Mouse (Mus musculus): ENCODE results near the gene Rufy3. TPM values are rescaled to one million over a fixed set of nuclear protein-coding genes. Genes with fewer than 3 reads are reported as not detected.
A peak's percentile ranks its signal among the peaks of the same experiment; 100 is the strongest.

Rufy3 gene
- polyA plus RNA-seq, 1 experiment: 5.1 TPM

GRCm38 (mm10) chr5:88588481-88588880, 23.6 kb downstream of the Rufy3 start:
- H3K4me3 ChIP-seq (ENCODE audit: insufficient read depth, low read depth, low read length): no peak overlapping the region
- H3K27ac ChIP-seq (replicated peaks; ENCODE audit: low read depth, low read length): no peak overlapping the region

GRCm38 (mm10) chr5:88593421-88594172, 28.8 kb downstream of the Rufy3 start:
- Histone ChIP-seq H3K4me1 (ENCODE audit: control insufficient read depth, insufficient read depth, insufficient read length, low read length) (no peaks in the 10 kb centered on the region; the same call in 1 of the 2 replicates), H3K4me3 (ENCODE audit: insufficient read depth, low read depth, low read length) (no peak overlapping the region), H3K27ac (replicated peaks; ENCODE audit: low read depth, low read length) (0 out of 2 replicates have a peak overlapping the region, but pooled peaks have one; percentile 4)

More at GRCm38 (mm10) chr5:88588481-88588880, 23.6 kb downstream of the Rufy3 start:
- H3K4me1 ChIP-seq (ENCODE audit: control insufficient read depth, insufficient read depth, insufficient read length, low read length): peaks cover 7% of the 10 kb centered on the region; the same call in 1 of the 2 replicates

DNA sequence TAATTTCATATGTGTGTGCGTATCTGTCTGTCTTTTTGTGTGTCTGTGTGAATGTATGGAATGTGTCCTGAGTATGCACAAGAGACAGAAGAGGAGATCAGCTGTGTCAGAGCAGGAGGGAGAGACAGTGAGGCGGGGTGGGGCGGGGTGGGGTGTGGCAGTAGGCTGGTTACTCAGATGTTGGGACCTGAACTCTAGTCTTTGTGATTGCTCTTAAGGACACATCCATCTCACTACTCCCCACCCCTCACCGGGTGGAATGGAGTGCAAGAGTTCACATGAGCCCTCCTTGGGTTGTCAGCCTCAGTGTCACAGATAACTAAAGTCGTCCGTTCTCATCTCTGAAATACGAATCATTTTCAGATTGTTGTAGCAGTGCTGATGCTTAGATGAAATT, 29.3 kb downstream of the Rufy3 start:
- H3K27ac ChIP-seq (replicated peaks; ENCODE audit: low read depth, low read length): no peak overlapping the region
- no peak overlapping the region for H3K4me3 ChIP-seq (ENCODE audit: insufficient read depth, low read depth, low read length)
- no peaks in the 10 kb centered on the region; the same call in 1 of the 2 replicates for H3K4me1 ChIP-seq (ENCODE audit: control insufficient read depth, insufficient read depth, insufficient read length, low read length)

GRCm38 (mm10) chr5:88595537-88596455, 31.0 kb downstream of the Rufy3 start:
- no peak overlapping the region for H3K4me3 ChIP-seq (ENCODE audit: insufficient read depth, low read depth, low read length)
- no peaks in the 10 kb centered on the region; the same call in 1 of the 2 replicates for H3K4me1 ChIP-seq (ENCODE audit: control insufficient read depth, insufficient read depth, insufficient read length, low read length)
- H3K27ac ChIP-seq (replicated peaks; ENCODE audit: low read depth, low read length): peak overlapping the region; percentile 24; the same call in 1 of the 2 replicates

GRCm38 (mm10) chr5:88598961-88599360, 34.1 kb downstream of the Rufy3 start:
- H3K4me1 ChIP-seq (ENCODE audit: control insufficient read depth, insufficient read depth, insufficient read length, low read length): no peaks in the 10 kb centered on the region; the same call in 1 of the 2 replicates
- no peak overlapping the region for H3K4me3 ChIP-seq (ENCODE audit: insufficient read depth, low read depth, low read length)
- no peak overlapping the region for H3K27ac ChIP-seq (replicated peaks; ENCODE audit: low read depth, low read length)

- H3K27ac ChIP-seq (replicated peaks; ENCODE audit: low read depth, low read length): no peak overlapping the region
Observed at GRCm38 (mm10) chr5:88602030-88602429, 37.2 kb downstream of the Rufy3 start.

GRCm38 (mm10) chr5:88602713-88603112, 37.9 kb downstream of the Rufy3 start:
- H3K4me1 ChIP-seq (ENCODE audit: control insufficient read depth, insufficient read depth, insufficient read length, low read length): no peaks in the 10 kb centered on the region; the same call in 1 of the 2 replicates
- no peak overlapping the region for H3K4me3 ChIP-seq (ENCODE audit: insufficient read depth, low read depth, low read length)
- H3K27ac ChIP-seq (replicated peaks; ENCODE audit: low read depth, low read length): no peak overlapping the region

More at GRCm38 (mm10) chr5:88602030-88602429, 37.2 kb downstream of the Rufy3 start:
- Histone ChIP-seq H3K4me3 (ENCODE audit: insufficient read depth, low read depth, low read length) (no peak overlapping the region), H3K4me1 (ENCODE audit: control insufficient read depth, insufficient read depth, insufficient read length, low read length) (no peaks in the 10 kb centered on the region; the same call in 1 of the 2 replicates)

DNA sequence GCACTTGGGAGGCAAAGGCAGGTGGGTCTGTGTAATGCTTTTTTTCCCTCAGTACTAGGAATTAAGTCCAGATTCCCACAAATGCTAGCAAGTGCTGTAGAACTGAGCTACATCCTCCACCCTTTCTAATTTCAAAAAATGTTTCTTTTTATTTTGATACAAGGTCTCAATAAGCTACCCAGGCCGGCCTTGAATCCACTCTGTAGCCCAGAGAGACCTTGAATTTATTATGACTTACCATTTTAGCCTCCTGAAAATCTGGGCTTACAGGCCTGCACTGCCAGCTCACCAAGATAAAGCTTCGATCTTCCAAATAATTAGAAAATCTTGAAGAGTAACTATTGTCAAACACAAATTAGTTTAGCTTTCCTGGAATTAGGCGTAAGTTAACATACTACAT, 39.2 kb downstream of the Rufy3 start:
- Histone ChIP-seq H3K4me3 (ENCODE audit: insufficient read depth, low read depth, low read length) (no peak overlapping the region), H3K4me1 (ENCODE audit: control insufficient read depth, insufficient read depth, insufficient read length, low read length) (no peaks in the 10 kb centered on the region; the same call in 1 of the 2 replicates), H3K27ac (replicated peaks; ENCODE audit: low read depth, low read length) (no peak overlapping the region)

DNA sequence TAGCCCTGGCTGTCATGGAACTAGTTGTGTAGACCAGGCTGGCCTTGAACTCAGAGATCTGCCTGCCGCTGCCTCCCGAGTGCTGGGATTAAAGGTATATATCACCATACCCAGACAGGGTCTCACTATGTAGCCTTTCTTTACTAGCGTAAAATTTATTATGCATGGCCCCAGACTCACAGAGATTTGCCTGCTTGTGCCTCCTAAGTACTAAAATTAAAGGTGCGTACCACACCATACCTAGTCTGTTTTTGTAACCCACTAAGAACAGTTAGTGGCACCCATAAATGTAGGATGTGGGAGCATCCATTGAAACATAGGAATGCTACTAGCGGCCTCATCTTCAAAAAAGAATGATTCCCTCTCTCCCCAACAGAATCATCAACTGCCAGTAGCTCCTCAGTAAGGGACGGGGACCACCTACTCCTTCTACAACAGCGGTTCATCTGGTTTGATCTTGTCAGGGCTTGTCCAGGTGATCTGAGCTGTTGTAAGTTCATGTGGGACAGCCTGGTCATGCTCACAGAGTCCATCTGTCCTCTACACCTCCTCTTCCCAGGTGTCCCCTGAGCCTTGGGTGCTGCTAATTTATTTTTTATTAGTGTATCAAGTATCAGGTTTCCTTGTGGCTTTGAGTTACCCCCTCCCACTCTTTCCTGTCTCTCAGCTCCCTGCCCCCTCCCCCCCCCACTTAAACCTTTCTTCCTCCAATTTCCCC, 40.0 kb downstream of the Rufy3 start:
- Histone ChIP-seq H3K4me3 (ENCODE audit: insufficient read depth, low read depth, low read length) (no peak overlapping the region), H3K27ac (replicated peaks; ENCODE audit: low read depth, low read length) (no peak overlapping the region; the same call in 1 of the 2 replicates), H3K4me1 (ENCODE audit: control insufficient read depth, insufficient read depth, insufficient read length, low read length) (no peaks in the 10 kb centered on the region; the same call in 1 of the 2 replicates)

DNA sequence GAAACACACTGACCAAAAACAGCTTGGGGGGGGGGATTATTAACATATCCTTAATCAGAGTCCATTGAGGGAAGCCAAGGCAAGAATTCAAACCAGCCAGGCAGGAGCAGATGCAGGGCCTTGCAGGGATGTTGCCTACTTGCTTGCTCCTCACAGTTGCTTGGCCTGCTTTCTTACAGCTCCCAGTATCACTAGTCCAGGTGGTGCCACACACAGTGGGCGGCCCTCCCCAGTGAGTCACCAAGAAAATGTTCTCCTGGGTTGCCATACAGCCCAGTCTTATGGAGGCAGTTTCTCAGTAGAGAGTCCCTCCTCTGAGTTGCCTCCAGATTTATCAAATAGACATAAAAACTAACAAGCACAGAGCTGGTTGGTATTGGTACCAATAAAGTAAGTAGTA, 49.3 kb downstream of the Rufy3 start:
- H3K27ac ChIP-seq (replicated peaks; ENCODE audit: low read depth, low read length): no peak overlapping the region
- H3K4me1 ChIP-seq (ENCODE audit: control insufficient read depth, insufficient read depth, insufficient read length, low read length): no peaks in the 10 kb centered on the region
- no peak overlapping the region for H3K4me3 ChIP-seq (ENCODE audit: insufficient read depth, low read depth, low read length)

- Histone ChIP-seq H3K4me1 (ENCODE audit: control insufficient read depth, insufficient read depth, insufficient read length, low read length) (no peaks in the 10 kb centered on the region), H3K27ac (replicated peaks; ENCODE audit: low read depth, low read length) (no peak overlapping the region), H3K4me3 (ENCODE audit: insufficient read depth, low read depth, low read length) (no peak overlapping the region)
Observed at GRCm38 (mm10) chr5:88616988-88617387, 52.1 kb downstream of the Rufy3 start.

DNA sequence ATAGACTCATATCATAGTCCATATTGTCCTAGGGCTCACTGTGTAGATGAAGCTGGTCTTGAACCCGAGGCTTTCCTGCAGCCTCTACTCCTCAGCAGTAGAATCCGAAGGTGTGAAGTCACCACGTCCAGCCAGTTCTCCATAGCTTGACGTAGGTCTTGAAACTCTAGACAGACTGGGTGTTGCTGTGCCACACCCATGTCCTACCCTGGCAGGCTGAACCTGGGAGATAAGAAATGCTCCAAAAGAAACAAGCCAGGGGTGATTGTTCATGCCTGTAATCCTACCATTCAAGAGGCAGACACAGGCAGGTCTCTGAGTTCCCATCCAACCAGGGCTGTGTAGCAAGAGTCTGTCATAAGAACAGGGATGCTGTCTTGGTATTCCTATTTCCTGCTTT, 62.7 kb downstream of the Rufy3 start:
- Histone ChIP-seq H3K4me1 (ENCODE audit: control insufficient read depth, insufficient read depth, insufficient read length, low read length) (no peaks in the 10 kb centered on the region), H3K27ac (replicated peaks; ENCODE audit: low read depth, low read length) (no peak overlapping the region), H3K4me3 (ENCODE audit: insufficient read depth, low read depth, low read length) (no peak overlapping the region)

GRCm38 (mm10) chr5:88629125-88629524, 64.3 kb downstream of the Rufy3 start:
- no peak overlapping the region for H3K4me3 ChIP-seq (ENCODE audit: insufficient read depth, low read depth, low read length)
- H3K27ac ChIP-seq (replicated peaks; ENCODE audit: low read depth, low read length): no peak overlapping the region
- H3K4me1 ChIP-seq (ENCODE audit: control insufficient read depth, insufficient read depth, insufficient read length, low read length): no peaks in the 10 kb centered on the region

DNA sequence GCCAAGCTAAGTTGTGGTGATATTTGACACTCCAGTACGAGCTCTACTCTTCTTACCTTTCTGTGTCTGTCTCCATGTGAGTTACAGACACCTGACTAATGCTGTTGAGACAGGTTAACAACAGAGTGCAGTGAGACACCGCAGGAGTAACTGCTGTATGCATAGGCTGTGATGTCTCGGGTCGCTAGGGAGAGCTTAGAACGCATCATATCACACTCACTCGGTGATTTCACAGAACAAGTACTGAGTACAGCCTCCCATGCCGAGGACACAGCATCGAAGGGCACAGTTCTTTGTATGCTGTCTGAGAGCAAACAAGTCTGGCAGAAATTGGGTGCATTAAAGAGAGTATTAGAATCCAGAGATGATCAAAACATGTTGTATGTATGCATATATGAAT, 65.1 kb downstream of the Rufy3 start:
- H3K4me3 ChIP-seq (ENCODE audit: insufficient read depth, low read depth, low read length): no peak overlapping the region
- no peak overlapping the region for H3K27ac ChIP-seq (replicated peaks; ENCODE audit: low read depth, low read length)
- H3K4me1 ChIP-seq (ENCODE audit: control insufficient read depth, insufficient read depth, insufficient read length, low read length): no peaks in the 10 kb centered on the region

DNA sequence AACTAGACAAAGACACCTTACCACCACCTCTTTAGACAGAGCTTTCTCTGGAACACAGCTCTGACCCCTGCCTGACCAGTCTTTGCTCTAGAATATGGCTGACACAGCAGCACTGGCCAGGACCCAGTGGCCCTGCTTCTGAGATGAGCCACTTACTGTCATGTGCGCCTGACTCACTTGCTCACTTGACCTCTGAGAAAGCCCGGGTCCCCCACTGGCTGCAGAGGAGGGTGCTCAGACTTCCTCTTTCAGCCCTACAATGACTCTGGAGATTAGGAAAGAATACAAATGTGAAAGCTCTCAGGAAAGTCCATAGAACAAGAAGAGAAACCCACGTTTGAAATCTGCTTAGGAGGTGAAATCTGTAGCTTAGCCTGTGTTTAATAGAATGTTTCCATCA, 66.0 kb downstream of the Rufy3 start:
- Histone ChIP-seq H3K4me1 (ENCODE audit: control insufficient read depth, insufficient read depth, insufficient read length, low read length) (no peaks in the 10 kb centered on the region), H3K27ac (replicated peaks; ENCODE audit: low read depth, low read length) (peak overlapping the region; percentile 64), H3K4me3 (ENCODE audit: insufficient read depth, low read depth, low read length) (no peak overlapping the region)
